Mouse (Mus musculus) kidney, postnatal 4 days (tissue): Measurements from ENCODE around the gene Phactr1.

Experiments used
- DNase-seq, 2 experiments: peaks; one replicate each; pipeline ENCODE4 v3.0.0; 2021; ENCODE audit warnings: mixed read lengths in 2 of 2

The Phactr1 gene

GRCm38 (mm10) chr13:42878346-42878745, 197.9 kb downstream of the Phactr1 start:
- DNase-seq = no peak

- peak in 1 of 2 experiments; percentile 33 for DNase-seq
These were observed 203.8 kb downstream of the Phactr1 start for GRCm38 (mm10) chr13:42884033-42884724.

- DNase-seq = no peak
These were observed 204.3 kb downstream of the Phactr1 start for GRCm38 (mm10) chr13:42884725-42885115.

GRCm38 (mm10) chr13:42887701-42888100, 207.3 kb downstream of the Phactr1 start:
- DNase-seq = no peak

GRCm38 (mm10) chr13:42889516-42890474, 209.4 kb downstream of the Phactr1 start:
- DNase-seq = no peak

- no peak for DNase-seq
These were observed 210.2 kb downstream of the Phactr1 start for GRCm38 (mm10) chr13:42890651-42891050.

GRCm38 (mm10) chr13:42894016-42894415, 213.6 kb downstream of the Phactr1 start:
- DNase-seq = no peak

GRCm38 (mm10) chr13:42894598-42894997, 214.2 kb downstream of the Phactr1 start:
- DNase-seq = no peak

GRCm38 (mm10) chr13:42895980-42896379, 215.6 kb downstream of the Phactr1 start:
- DNase-seq = peak; percentile 34 to 42

- no peak for DNase-seq
These were observed 219.2 kb downstream of the Phactr1 start for GRCm38 (mm10) chr13:42899611-42900010.

- no peak for DNase-seq
These were observed 221.4 kb downstream of the Phactr1 start for GRCm38 (mm10) chr13:42901837-42902236.

GRCm38 (mm10) chr13:42902859-42903258, 222.4 kb downstream of the Phactr1 start:
- peak; percentile 19 to 27 for DNase-seq

GRCm38 (mm10) chr13:42905818-42906217, 225.4 kb downstream of the Phactr1 start:
- DNase-seq = no peak

GRCm38 (mm10) chr13:42906990-42907389, 226.6 kb downstream of the Phactr1 start:
- DNase-seq = no peak

GRCm38 (mm10) chr13:42915081-42915480, 234.7 kb downstream of the Phactr1 start:
- no peak for DNase-seq

GRCm38 (mm10) chr13:42915851-42916193, 235.4 kb downstream of the Phactr1 start:
- DNase-seq = no peak

GRCm38 (mm10) chr13:42916194-42917033, 236.0 kb downstream of the Phactr1 start:
- peak; percentile 53 to 66 for DNase-seq

GRCm38 (mm10) chr13:42917251-42917650, 236.8 kb downstream of the Phactr1 start:
- peak; percentile 67 to 76 for DNase-seq

GRCm38 (mm10) chr13:42920062-42920461, 239.6 kb downstream of the Phactr1 start:
- no peak for DNase-seq

GRCm38 (mm10) chr13:42921769-42922450, 241.5 kb downstream of the Phactr1 start:
- DNase-seq = peak in 1 of 2 experiments; percentile 17

- DNase-seq = no peak
These were observed 247.4 kb downstream of the Phactr1 start for GRCm38 (mm10) chr13:42927778-42928177.

- DNase-seq = no peak
These were observed 249.3 kb downstream of the Phactr1 start for GRCm38 (mm10) chr13:42929529-42930235.
